Comparison of ENCODE assay signal across 8 mouse cellular contexts in the genomic region with DNA sequence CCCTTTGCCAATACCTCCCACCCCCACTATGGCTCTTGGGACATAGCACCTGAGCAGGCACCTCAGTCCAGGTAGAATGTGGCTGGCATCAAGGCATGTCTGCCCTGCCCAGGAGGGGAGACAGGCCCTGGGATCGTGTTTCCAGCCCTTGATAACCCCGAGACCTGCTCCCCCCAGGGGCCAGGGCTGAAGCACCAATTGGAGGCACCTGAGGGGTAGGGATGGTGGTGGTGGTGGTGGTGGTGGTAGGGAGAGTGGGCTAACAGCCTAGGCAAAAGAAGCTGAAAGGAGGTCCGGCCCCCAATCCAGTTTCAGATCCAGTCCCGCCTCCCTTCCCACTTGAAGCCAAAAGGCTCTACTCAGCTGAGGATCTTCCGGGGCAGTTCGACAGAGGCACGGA. TPM values are rescaled to one million over a fixed set of nuclear protein-coding genes. Genes with fewer than 3 reads are reported as not detected.
DNase-seq lines count a peak whose midpoint lies in the region; ATAC-seq and TF ChIP-seq lines count a peak whose summit lies in the region.
"Had no signal": no experiment of that assay in that cellular context is flagged by ENCODE, and none has a peak within 500 bp of the region (broad histone marks: within the 10 kb centered on the region; RNA-seq: fewer than 3 reads in every experiment).

No protein-coding gene starts in this region.

- WGBS in intestine, embryonic 16.5 days: 72% methylated on average over 7 of the region's 7 CpGs
- 74% methylated on average over 7 of the region's 7 CpGs for WGBS in intestine, embryonic 15.5 days
- WGBS in midbrain, embryonic 13.5 days: 77% methylated on average over 7 of the region's 7 CpGs
- WGBS in midbrain, embryonic 16.5 days: 78% methylated on average over 7 of the region's 7 CpGs
- 75% methylated on average over 7 of the region's 7 CpGs for WGBS in embryonic facial prominence, embryonic 10.5 days
- 79% methylated on average over 7 of the region's 7 CpGs for WGBS in liver, postnatal 0 days (ENCODE audit: insufficient replicate concordance)

- peaks cover 26% of the 10 kb centered on the region for H3K36me3 ChIP-seq in intestine, embryonic 16.5 days (ENCODE audit: control insufficient read depth, insufficient read depth, low read length)
- H3K36me3 ChIP-seq in intestine, embryonic 15.5 days: peaks cover 45% of the 10 kb centered on the region
- peaks cover 79% of the 10 kb centered on the region for H3K36me3 ChIP-seq in midbrain, embryonic 13.5 days
- peaks cover 28% of the 10 kb centered on the region for H3K36me3 ChIP-seq in midbrain, embryonic 16.5 days (ENCODE audit: control insufficient read depth, insufficient read depth, low read length)
- H3K36me3 ChIP-seq in embryonic facial prominence, embryonic 10.5 days (replicated peaks): peaks cover 94% of the 10 kb centered on the region
- H3K36me3 ChIP-seq in liver, postnatal 0 days (replicated peaks; ENCODE audit: insufficient read depth, low read length): peaks cover 57% of the 10 kb centered on the region

- no peak for ATAC-seq in intestine, embryonic 16.5 days
- ATAC-seq in intestine, embryonic 15.5 days: no peak
- peak; percentile 13; the same call in 1 of the 2 replicates for ATAC-seq in midbrain, embryonic 13.5 days
- ATAC-seq in midbrain, embryonic 16.5 days: no peak
- ATAC-seq in liver, postnatal 0 days: peak; percentile 8; the same call in 1 of the 2 replicates

- TF ChIP-seq CTCF in liver, postnatal 0 days (IDR thresholded peaks at IDR 0.05; ENCODE audit: low read depth): no peak

- no peak overlapping the region for H3K4me2 ChIP-seq in intestine, embryonic 16.5 days (ENCODE audit: low read depth, low read length)
- H3K4me2 ChIP-seq in intestine, embryonic 15.5 days (replicated peaks): no peak overlapping the region
- H3K4me2 ChIP-seq in midbrain, embryonic 13.5 days (replicated peaks): no peak overlapping the region
- no peak overlapping the region for H3K4me2 ChIP-seq in midbrain, embryonic 16.5 days (ENCODE audit: low read length)
- H3K4me2 ChIP-seq in liver, postnatal 0 days (ENCODE audit: low read depth, low read length): no peak overlapping the region

- H3K4me1 ChIP-seq in intestine, embryonic 16.5 days (ENCODE audit: control insufficient read depth, insufficient read depth, low read length): peaks cover 29% of the 10 kb centered on the region
- H3K4me1 ChIP-seq in intestine, embryonic 15.5 days (replicated peaks): peaks cover 21% of the 10 kb centered on the region
- peaks cover 43% of the 10 kb centered on the region for H3K4me1 ChIP-seq in midbrain, embryonic 13.5 days (replicated peaks)
- H3K4me1 ChIP-seq in midbrain, embryonic 16.5 days (ENCODE audit: control insufficient read depth, insufficient read depth, low read length): peaks cover 25% of the 10 kb centered on the region
- H3K4me1 ChIP-seq in embryonic facial prominence, embryonic 10.5 days: peaks cover 50% of the 10 kb centered on the region
- peaks cover 27% of the 10 kb centered on the region for H3K4me1 ChIP-seq in liver, postnatal 0 days (ENCODE audit: insufficient read depth)

- H3K27ac ChIP-seq in intestine, embryonic 16.5 days (ENCODE audit: low read length): peak overlapping the region; percentile 10; the same call in 1 of the 2 replicates
- no peak overlapping the region for H3K27ac ChIP-seq in intestine, embryonic 15.5 days
- H3K27ac ChIP-seq in midbrain, embryonic 13.5 days: peak overlapping the region; percentile 44; the same call in 1 of the 2 replicates
- H3K27ac ChIP-seq in midbrain, embryonic 16.5 days (ENCODE audit: low read length): no peak overlapping the region
- H3K27ac ChIP-seq in embryonic facial prominence, embryonic 10.5 days (replicated peaks): no peak overlapping the region
- no peak overlapping the region for H3K27ac ChIP-seq in liver, postnatal 0 days (ENCODE audit: low read depth)

- DNase-seq in embryonic facial prominence, embryonic 10.5 days (ENCODE audit: low spot score): no peak
- DNase-seq in liver, postnatal 0 days: no peak
- DNase-seq in frontal cortex, adult 2 months (ENCODE audit: extremely low spot score in 1 of 2, low spot score in 1 of 2): no peak

- H3K27me3 ChIP-seq in intestine, embryonic 16.5 days (replicated peaks; ENCODE audit: control insufficient read depth, insufficient read depth, low read length): no peaks in the 10 kb centered on the region
- H3K27me3 ChIP-seq in intestine, embryonic 15.5 days (replicated peaks): no peaks in the 10 kb centered on the region
- H3K27me3 ChIP-seq in midbrain, embryonic 13.5 days: no peaks in the 10 kb centered on the region
- no peaks in the 10 kb centered on the region for H3K27me3 ChIP-seq in midbrain, embryonic 16.5 days (ENCODE audit: control insufficient read depth, insufficient read depth, low read depth, low read length)
- no peaks in the 10 kb centered on the region for H3K27me3 ChIP-seq in embryonic facial prominence, embryonic 10.5 days (replicated peaks; ENCODE audit: low read depth, poor library complexity, severe bottlenecking)
- H3K27me3 ChIP-seq in liver, postnatal 0 days (ENCODE audit: insufficient read depth, low read length): no peaks in the 10 kb centered on the region

- H3K9me3 ChIP-seq in intestine, embryonic 16.5 days (ENCODE audit: control insufficient read depth, low read length): no peaks in the 10 kb centered on the region
- no peaks in the 10 kb centered on the region for H3K9me3 ChIP-seq in intestine, embryonic 15.5 days
- no peaks in the 10 kb centered on the region for H3K9me3 ChIP-seq in midbrain, embryonic 13.5 days
- H3K9me3 ChIP-seq in midbrain, embryonic 16.5 days (replicated peaks; ENCODE audit: control insufficient read depth, low read length, poor library complexity, severe bottlenecking): no peaks in the 10 kb centered on the region
- H3K9me3 ChIP-seq in embryonic facial prominence, embryonic 10.5 days: no peaks in the 10 kb centered on the region
- H3K9me3 ChIP-seq in liver, postnatal 0 days (ENCODE audit: low read length): no peaks in the 10 kb centered on the region
- H3K9me3 ChIP-seq: megakaryocyte, embryonic 14.5 days had no signal

- no peak overlapping the region for H3K4me3 ChIP-seq in intestine, embryonic 16.5 days (ENCODE audit: low read length)
- no peak overlapping the region for H3K4me3 ChIP-seq in intestine, embryonic 15.5 days (replicated peaks)
- no peak overlapping the region for H3K4me3 ChIP-seq in midbrain, embryonic 13.5 days (replicated peaks)
- no peak overlapping the region for H3K4me3 ChIP-seq in midbrain, embryonic 16.5 days (ENCODE audit: low read depth, low read length)
- peak overlapping the region; percentile 23 for H3K4me3 ChIP-seq in embryonic facial prominence, embryonic 10.5 days
- H3K4me3 ChIP-seq in liver, postnatal 0 days (ENCODE audit: low read depth, low read length): no peak overlapping the region
- H3K4me3 ChIP-seq: megakaryocyte, embryonic 14.5 days had no signal

- 0 out of 2 replicates have a peak overlapping the region, but pooled peaks have one; percentile 29 for H3K9ac ChIP-seq in intestine, embryonic 16.5 days (ENCODE audit: low read depth, low read length)
- no peak overlapping the region for H3K9ac ChIP-seq in intestine, embryonic 15.5 days
- H3K9ac ChIP-seq in midbrain, embryonic 13.5 days (replicated peaks): no peak overlapping the region
- H3K9ac ChIP-seq in midbrain, embryonic 16.5 days (ENCODE audit: low read depth, low read length): no peak overlapping the region
- H3K9ac ChIP-seq in liver, postnatal 0 days (replicated peaks): no peak overlapping the region

- TF ChIP-seq EP300 in liver, postnatal 0 days (IDR thresholded peaks at IDR 0.05; ENCODE audit: low read depth): no peak

RNA-seq across cellular contexts. Expression of a gene that starts 5.8 kb away (rescaled TPM):
- polyA plus RNA-seq in intestine, embryonic 16.5 days (2015; fragmentation: Nextera tagmentation; extraction: Ambion mirVana): 73.9 and 79.8 TPM in 2 replicates
- polyA plus RNA-seq in intestine, embryonic 15.5 days (2015; fragmentation: Nextera tagmentation; extraction: Ambion mirVana): 74.7 and 77.2 TPM in 2 replicates
- 120 and 139 TPM in 2 replicates for polyA plus RNA-seq in midbrain, embryonic 13.5 days (2015; fragmentation: Nextera tagmentation; extraction: Ambion mirVana)
- polyA plus RNA-seq in midbrain, embryonic 16.5 days (2015; fragmentation: Nextera tagmentation; extraction: Ambion mirVana): 83.8 and 93.2 TPM in 2 replicates
- polyA plus RNA-seq in embryonic facial prominence, embryonic 10.5 days (2016; fragmentation: Nextera tagmentation; extraction: Ambion mirVana): 151 and 157 TPM in 2 replicates
- polyA plus RNA-seq in liver, postnatal 0 days (2015; fragmentation: Nextera tagmentation; extraction: Ambion mirVana): 15.3 and 18.9 TPM in 2 replicates
- 21.3 and 22.0 TPM in 2 replicates for polyA plus RNA-seq in frontal cortex, adult 2 months (2012; rRNA removed)

RNA-seq across cellular contexts. Expression of a gene that starts 16.9 kb away (rescaled TPM):
- 14.9 and 17.1 TPM in 2 replicates for polyA plus RNA-seq in intestine, embryonic 16.5 days (2015; fragmentation: Nextera tagmentation; extraction: Ambion mirVana)
- 14.4 and 17.1 TPM in 2 replicates for polyA plus RNA-seq in intestine, embryonic 15.5 days (2015; fragmentation: Nextera tagmentation; extraction: Ambion mirVana)
- polyA plus RNA-seq in midbrain, embryonic 13.5 days (2015; fragmentation: Nextera tagmentation; extraction: Ambion mirVana): 4.7 and 5.2 TPM in 2 replicates
- 4.8 and 6.6 TPM in 2 replicates for polyA plus RNA-seq in midbrain, embryonic 16.5 days (2015; fragmentation: Nextera tagmentation; extraction: Ambion mirVana)
- 13.5 and 15.3 TPM in 2 replicates for polyA plus RNA-seq in embryonic facial prominence, embryonic 10.5 days (2016; fragmentation: Nextera tagmentation; extraction: Ambion mirVana)
- polyA plus RNA-seq in liver, postnatal 0 days (2015; fragmentation: Nextera tagmentation; extraction: Ambion mirVana): 4.9 and 5.4 TPM in 2 replicates
- polyA plus RNA-seq in frontal cortex, adult 2 months (2012; rRNA removed): 5.7 and 7.1 TPM in 2 replicates

RNA-seq across cellular contexts. Expression of a gene that starts 17.0 kb away (rescaled TPM):
- 39.5 and 44.2 TPM in 2 replicates for polyA plus RNA-seq in intestine, embryonic 16.5 days (2015; fragmentation: Nextera tagmentation; extraction: Ambion mirVana)
- 39.1 and 39.8 TPM in 2 replicates for polyA plus RNA-seq in intestine, embryonic 15.5 days (2015; fragmentation: Nextera tagmentation; extraction: Ambion mirVana)
- 5.0 and 5.9 TPM in 2 replicates for polyA plus RNA-seq in midbrain, embryonic 13.5 days (2015; fragmentation: Nextera tagmentation; extraction: Ambion mirVana)
- polyA plus RNA-seq in midbrain, embryonic 16.5 days (2015; fragmentation: Nextera tagmentation; extraction: Ambion mirVana): 7.4 and 10.1 TPM in 2 replicates
- polyA plus RNA-seq in embryonic facial prominence, embryonic 10.5 days (2016; fragmentation: Nextera tagmentation; extraction: Ambion mirVana): 8.8 and 9.2 TPM in 2 replicates
- polyA plus RNA-seq in liver, postnatal 0 days (2015; fragmentation: Nextera tagmentation; extraction: Ambion mirVana): 38.2 and 40.3 TPM in 2 replicates
- polyA plus RNA-seq in frontal cortex, adult 2 months (2012; rRNA removed): 74.4 and 74.7 TPM in 2 replicates

RNA-seq across cellular contexts. Expression of a gene that starts 23.8 kb away (rescaled TPM):
- 1,166 and 1,241 TPM in 2 replicates for polyA plus RNA-seq in intestine, embryonic 16.5 days (2015; fragmentation: Nextera tagmentation; extraction: Ambion mirVana)
- 1,310 and 1,463 TPM in 2 replicates for polyA plus RNA-seq in intestine, embryonic 15.5 days (2015; fragmentation: Nextera tagmentation; extraction: Ambion mirVana)
- 934 and 937 TPM in 2 replicates for polyA plus RNA-seq in midbrain, embryonic 13.5 days (2015; fragmentation: Nextera tagmentation; extraction: Ambion mirVana)
- polyA plus RNA-seq in midbrain, embryonic 16.5 days (2015; fragmentation: Nextera tagmentation; extraction: Ambion mirVana): 698 and 713 TPM in 2 replicates
- polyA plus RNA-seq in embryonic facial prominence, embryonic 10.5 days (2016; fragmentation: Nextera tagmentation; extraction: Ambion mirVana): 1,123 and 1,138 TPM in 2 replicates
- polyA plus RNA-seq in liver, postnatal 0 days (2015; fragmentation: Nextera tagmentation; extraction: Ambion mirVana): 732 and 758 TPM in 2 replicates
- polyA plus RNA-seq in frontal cortex, adult 2 months (2012; rRNA removed): 1,050 and 1,099 TPM in 2 replicates

RNA-seq across cellular contexts. Expression of a gene that starts 28.7 kb away (rescaled TPM):
- polyA plus RNA-seq in intestine, embryonic 16.5 days (2015; fragmentation: Nextera tagmentation; extraction: Ambion mirVana): 71.0 and 73.4 TPM in 2 replicates
- 87.9 and 91.4 TPM in 2 replicates for polyA plus RNA-seq in intestine, embryonic 15.5 days (2015; fragmentation: Nextera tagmentation; extraction: Ambion mirVana)
- 42.0 and 43.4 TPM in 2 replicates for polyA plus RNA-seq in midbrain, embryonic 13.5 days (2015; fragmentation: Nextera tagmentation; extraction: Ambion mirVana)
- polyA plus RNA-seq in midbrain, embryonic 16.5 days (2015; fragmentation: Nextera tagmentation; extraction: Ambion mirVana): 49.9 and 55.7 TPM in 2 replicates
- 107 and 123 TPM in 2 replicates for polyA plus RNA-seq in embryonic facial prominence, embryonic 10.5 days (2016; fragmentation: Nextera tagmentation; extraction: Ambion mirVana)
- polyA plus RNA-seq in liver, postnatal 0 days (2015; fragmentation: Nextera tagmentation; extraction: Ambion mirVana): 26.6 and 28.9 TPM in 2 replicates
- 62.3 and 68.1 TPM in 2 replicates for polyA plus RNA-seq in frontal cortex, adult 2 months (2012; rRNA removed)

Comparison
In these comparisons a context has a peak if more than half of its experiments do, and no peak if none do; other contexts are left out.
1. ATAC-seq: peak in midbrain, embryonic 13.5 days (single experiment) and liver, postnatal 0 days (single experiment); none in intestine, embryonic 16.5 days (single experiment), intestine, embryonic 15.5 days (single experiment) and midbrain, embryonic 16.5 days (single experiment).
2. H3K27ac ChIP-seq: peak in intestine, embryonic 16.5 days (single experiment) and midbrain, embryonic 13.5 days (single experiment); none in intestine, embryonic 15.5 days (single experiment), midbrain, embryonic 16.5 days (single experiment), embryonic facial prominence, embryonic 10.5 days (single experiment) and liver, postnatal 0 days (single experiment).